Mouse (Mus musculus) MEL (cell line): Measurements from ENCODE around the gene Cacna1c. TPM values are rescaled to one million over a fixed set of nuclear protein-coding genes. Genes with fewer than 3 reads are reported as not detected.

Experiments
- DNase-seq: peaks from one replicate; pipeline ENCODE4 v3.0.0; 2011; ENCODE audit warnings: low read depth, low spot score
- H3K27ac ChIP-seq: 2 replicates; pipeline ENCODE4 v1.5.1; 2012; ENCODE audit warnings: low read depth, mild to moderate bottlenecking, control low read depth, low read length, moderate library complexity; ENCODE audit not compliant: control insufficient read depth
- H3K27me3 ChIP-seq, 2 experiments: fragments of 150-350 bp in 1 of 2; sonication (generic) in 1 of 2; 2 replicates each; pipeline ENCODE4 v1.6.1; 2012; ENCODE audit warnings: low read length in 2 of 2, mild to moderate bottlenecking in 2 of 2, improper control_type of control experiment in 1 of 2, moderate library complexity in 1 of 2; ENCODE audit not compliant: insufficient read depth in 2 of 2, control insufficient read depth in 1 of 2
- H3K36me3 ChIP-seq, 2 experiments: 2 replicates each; pipeline ENCODE4 v1.6.1; 2012 to 2014; ENCODE audit warnings: low read length in 2 of 2, improper control_type of control experiment in 1 of 2, inconsistent platforms in 1 of 2, mild to moderate bottlenecking in 1 of 2; ENCODE audit not compliant: insufficient read depth in 2 of 2, control insufficient read depth in 1 of 2
- H3K4me1 ChIP-seq, 2 experiments: fragments of 150-350 bp in 1 of 2; sonication (generic) in 1 of 2; 2 replicates each; pipeline ENCODE4 v1.6.1; 2012; ENCODE audit warnings: low read length in 2 of 2, improper control_type of control experiment in 1 of 2, mild to moderate bottlenecking in 1 of 2; ENCODE audit not compliant: insufficient read depth in 2 of 2, control insufficient read depth in 1 of 2
- H3K4me3 ChIP-seq, 2 experiments: fragments of 150-350 bp in 1 of 2; sonication (generic) in 1 of 2; 2 replicates each; pipeline ENCODE4 v1.5.1; 2012; ENCODE audit warnings: low read depth in 2 of 2, low read length in 2 of 2, mild to moderate bottlenecking in 2 of 2, moderate library complexity in 2 of 2, control low read depth in 1 of 2, improper control_type of control experiment in 1 of 2; ENCODE audit not compliant: control insufficient read depth in 1 of 2, insufficient read depth in 1 of 2
- H3K79me2 ChIP-seq: 2 replicates; pipeline ENCODE4 v1.6.1; 2012; ENCODE audit warnings: mild to moderate bottlenecking, low read length, moderate library complexity; ENCODE audit not compliant: control insufficient read depth, poor library complexity, insufficient read depth
- H3K9ac ChIP-seq: 2 replicates; pipeline ENCODE4 v1.6.1; 2012; ENCODE audit warnings: low read depth, mild to moderate bottlenecking, control low read depth, low read length, moderate library complexity; ENCODE audit not compliant: control insufficient read depth, poor library complexity, severe bottlenecking
- H3K9me3 ChIP-seq: fragments of 150-350 bp; sonication (generic); replicated peaks from 2 replicates; pipeline ENCODE4 v1.6.1; 2012; ENCODE audit warnings: mild to moderate bottlenecking, low read length, improper control_type of control experiment, moderate library complexity; ENCODE audit not compliant: insufficient read depth
- BHLHE40 ChIP-seq: IDR thresholded peaks from 2 replicates; pipeline ENCODE4 v1.6.1; 2012; ENCODE audit warnings: low read depth, mild to moderate bottlenecking, inconsistent platforms, low read length, improper control_type of control experiment, borderline replicate concordance
- CHD1 ChIP-seq: IDR thresholded peaks from 2 replicates; pipeline ENCODE4 v1.6.1; 2012; ENCODE audit warnings: low read depth, mild to moderate bottlenecking, inconsistent platforms, low read length, improper control_type of control experiment
- CHD2 ChIP-seq: IDR thresholded peaks from 2 replicates; pipeline ENCODE4 v1.6.1; 2011; ENCODE audit warnings: low read length, improper control_type of control experiment
- CTCF ChIP-seq, 3 experiments: IDR thresholded peaks in 2 of 3; conservative IDR thresholded peaks in 1 of 3; 2 replicates each; pipeline ENCODE4 v1.5.1; 2011 to 2012; ENCODE audit warnings: low read length in 3 of 3, low read depth in 2 of 3, mild to moderate bottlenecking in 2 of 3, improper control_type of control experiment in 1 of 3, inconsistent platforms in 1 of 3, mixed read lengths in 1 of 3, moderate library complexity in 1 of 3; ENCODE audit not compliant: control insufficient read depth in 1 of 3, insufficient read depth in 1 of 3, poor library complexity in 1 of 3, severe bottlenecking in 1 of 3
- E2F4 ChIP-seq: IDR thresholded peaks from 2 replicates; pipeline ENCODE4 v1.6.1; 2011; ENCODE audit warnings: low read depth, low read length, improper control_type of control experiment, borderline replicate concordance
- ELF1 ChIP-seq: IDR thresholded peaks from 2 replicates; pipeline ENCODE4 v1.6.1; 2014; ENCODE audit warnings: low read depth, mild to moderate bottlenecking, inconsistent platforms, low read length, improper control_type of control experiment, moderate library complexity
- ETS1 ChIP-seq: IDR thresholded peaks from 2 replicates; pipeline ENCODE4 v1.6.1; 2012; ENCODE audit warnings: low read depth, mild to moderate bottlenecking, inconsistent platforms, low read length, improper control_type of control experiment, moderate library complexity
- GABPA ChIP-seq: IDR thresholded peaks from 2 replicates; pipeline ENCODE4 v1.6.1; 2012; ENCODE audit warnings: low read depth, mild to moderate bottlenecking, inconsistent platforms, low read length, improper control_type of control experiment, moderate library complexity
- GATA1 ChIP-seq: IDR thresholded peaks from 2 replicates; pipeline ENCODE4 v1.6.1; 2011; ENCODE audit warnings: low read depth, low read length, improper control_type of control experiment
- HCFC1 ChIP-seq: IDR thresholded peaks from 2 replicates; pipeline ENCODE4 v1.6.1; 2012; ENCODE audit warnings: low read depth, mild to moderate bottlenecking, inconsistent platforms, low read length, improper control_type of control experiment, moderate library complexity
- KAT2A ChIP-seq: conservative IDR thresholded peaks from 2 replicates; pipeline ENCODE4 v1.6.1; 2012; ENCODE audit warnings: low read depth, low read length, improper control_type of control experiment, inconsistent platforms
- MAFK ChIP-seq: IDR thresholded peaks from 2 replicates; pipeline ENCODE4 v1.6.1; 2011; ENCODE audit warnings: low read depth, mild to moderate bottlenecking, low read length, improper control_type of control experiment, borderline replicate concordance
- MAZ ChIP-seq: IDR thresholded peaks from 2 replicates; pipeline ENCODE4 v1.6.1; 2012; ENCODE audit warnings: low read depth, mild to moderate bottlenecking, inconsistent platforms, low read length, improper control_type of control experiment
- MXI1 ChIP-seq: IDR thresholded peaks from 2 replicates; pipeline ENCODE4 v1.6.1; 2011; ENCODE audit warnings: mild to moderate bottlenecking, low read depth, low read length, improper control_type of control experiment
- MYB ChIP-seq: IDR thresholded peaks from 2 replicates; pipeline ENCODE4 v1.6.1; 2011; ENCODE audit warnings: mild to moderate bottlenecking, low read depth, low read length, improper control_type of control experiment
- MYC ChIP-seq: IDR thresholded peaks from 2 replicates; pipeline ENCODE4 v1.6.1; 2011; ENCODE audit warnings: low read depth, mild to moderate bottlenecking, low read length, improper control_type of control experiment, moderate library complexity
- NELFE ChIP-seq: IDR thresholded peaks from 2 replicates; pipeline ENCODE4 v1.6.1; 2011; ENCODE audit warnings: low read depth, low read length, improper control_type of control experiment
- RAD21 ChIP-seq: IDR thresholded peaks from 2 replicates; pipeline ENCODE4 v1.6.1; 2011; ENCODE audit warnings: mild to moderate bottlenecking, low read depth, low read length, improper control_type of control experiment
- RCOR1 ChIP-seq: IDR thresholded peaks from 2 replicates; pipeline ENCODE4 v1.6.1; 2012; ENCODE audit warnings: low read depth, mild to moderate bottlenecking, inconsistent platforms, low read length, improper control_type of control experiment
- SIN3A ChIP-seq: IDR thresholded peaks from 2 replicates; pipeline ENCODE4 v1.6.1; 2012; ENCODE audit warnings: low read length, improper control_type of control experiment, inconsistent platforms
- SMC3 ChIP-seq: IDR thresholded peaks from 2 replicates; pipeline ENCODE4 v1.6.1; 2011; ENCODE audit warnings: low read depth, low read length, improper control_type of control experiment
- TAL1 ChIP-seq: IDR thresholded peaks from 2 replicates; pipeline ENCODE4 v1.6.1; 2012; ENCODE audit warnings: mild to moderate bottlenecking, inconsistent platforms, low read length, moderate library complexity, mixed read lengths
- TBP ChIP-seq: IDR thresholded peaks from 2 replicates; pipeline ENCODE4 v1.8.0; 2011; ENCODE audit warnings: low read depth, low read length, improper control_type of control experiment
- TCF12 ChIP-seq: IDR thresholded peaks from 2 replicates; pipeline ENCODE4 v1.6.1; 2014; ENCODE audit warnings: low read depth, mild to moderate bottlenecking, inconsistent platforms, low read length, improper control_type of control experiment, moderate library complexity
- UBTF ChIP-seq: IDR thresholded peaks from 2 replicates; pipeline ENCODE4 v1.6.1; 2012; ENCODE audit warnings: low read depth, mild to moderate bottlenecking, inconsistent platforms, low read length, improper control_type of control experiment, moderate library complexity, borderline replicate concordance; ENCODE audit not compliant: insufficient read depth
- USF2 ChIP-seq, 2 experiments: IDR thresholded peaks; 2 replicates each; pipeline ENCODE4 v1.6.1; 2011 to 2012; ENCODE audit warnings: improper control_type of control experiment in 2 of 2, low read length in 2 of 2, borderline replicate concordance in 1 of 2, inconsistent platforms in 1 of 2, low read depth in 1 of 2, mild to moderate bottlenecking in 1 of 2; ENCODE audit not compliant: insufficient read depth in 1 of 2
- ZC3H11A ChIP-seq: IDR thresholded peaks from 2 replicates; pipeline ENCODE4 v1.6.1; 2012; ENCODE audit warnings: low read depth, mild to moderate bottlenecking, inconsistent platforms, low read length, improper control_type of control experiment
- ZKSCAN1 ChIP-seq: IDR thresholded peaks from 2 replicates; pipeline ENCODE4 v1.6.1; 2012; ENCODE audit warnings: low read depth, mild to moderate bottlenecking, inconsistent platforms, low read length, improper control_type of control experiment, moderate library complexity
- ZMIZ1 ChIP-seq: IDR thresholded peaks from 2 replicates; pipeline ENCODE4 v1.6.1; 2012; ENCODE audit warnings: low read depth, mild to moderate bottlenecking, inconsistent platforms, low read length, improper control_type of control experiment, moderate library complexity
- ZNF384 ChIP-seq: IDR thresholded peaks from 2 replicates; pipeline ENCODE4 v1.6.1; 2012; ENCODE audit warnings: low read depth, mild to moderate bottlenecking, inconsistent platforms, low read length, improper control_type of control experiment
- polyA plus RNA-seq, 2 experiments: library from polyadenylated mRNA; stranded (reverse) in 1 of 2; unstranded in 1 of 2; fragments of >175 nt in 1 of 2; fragments of >200 nt in 1 of 2; gene quantifications; 2 replicates each; pipeline versions ENCODE4 v1.2.1 to v1.2.4; 2012; ENCODE audit warnings: low replicate concordance in 2 of 2, low read depth in 1 of 2; ENCODE audit not compliant: insufficient read length in 2 of 2, insufficient read depth in 1 of 2, missing spikeins in 1 of 2
- total RNA-seq: library from RNA; depleted of rRNA; stranded (reverse); fragments of 300-350 nt; gene quantifications from 2 replicates; pipeline ENCODE4 v1.2.3, GENCODE M21; 2012

Cacna1c gene
- total and polyA plus RNA-seq, 3 experiments = 3.4 to 4.4 TPM; not detected in 1

DNA sequence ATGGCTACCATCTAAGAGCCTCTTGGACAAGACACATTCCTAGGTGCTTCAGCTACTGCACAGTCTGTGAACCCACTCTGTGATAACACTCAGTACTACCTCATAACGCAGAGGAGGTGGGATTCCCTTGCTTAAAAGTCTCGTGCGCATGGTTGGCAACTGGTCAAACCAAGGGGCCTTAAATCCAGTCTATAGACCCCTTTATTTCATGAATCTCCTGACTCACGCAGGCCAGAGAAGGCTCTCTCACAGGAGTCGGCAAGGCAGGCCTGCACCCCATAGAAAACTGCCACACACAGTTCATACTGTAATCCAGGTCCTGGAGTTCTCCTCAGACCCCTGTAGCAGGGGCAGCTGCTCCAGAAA is 273.0 kb downstream of the Cacna1c start:
- no peak for DNase-seq
- Histone ChIP-seq H3K27ac (no peak overlapping the region), H3K9ac (no peak overlapping the region), H3K36me3 (no peaks in the 10 kb centered on the region), H3K27me3 (peaks cover 2 to 5% of the 10 kb centered on the region in 2 experiments; a peak in 2 of 4 replicates), H3K9me3 (no peaks in the 10 kb centered on the region), H3K4me3 (no peak overlapping the region), H3K4me1 (no peaks in the 10 kb centered on the region), H3K79me2 (no peaks in the 10 kb centered on the region)
- TF ChIP-seq ZNF384 = no peak
- TF ChIP-seq UBTF = no peak
- no peak for TF ChIP-seq USF2 (IDR thresholded peaks at IDR 0.05; ENCODE audit: borderline replicate concordance in 1 of 2, insufficient read depth in 1 of 2, low read depth in 1 of 2, low read length in 2 of 2)
- TF ChIP-seq ZC3H11A = no peak
- no peak for TF ChIP-seq RAD21
- no peak for TF ChIP-seq TCF12

DNA sequence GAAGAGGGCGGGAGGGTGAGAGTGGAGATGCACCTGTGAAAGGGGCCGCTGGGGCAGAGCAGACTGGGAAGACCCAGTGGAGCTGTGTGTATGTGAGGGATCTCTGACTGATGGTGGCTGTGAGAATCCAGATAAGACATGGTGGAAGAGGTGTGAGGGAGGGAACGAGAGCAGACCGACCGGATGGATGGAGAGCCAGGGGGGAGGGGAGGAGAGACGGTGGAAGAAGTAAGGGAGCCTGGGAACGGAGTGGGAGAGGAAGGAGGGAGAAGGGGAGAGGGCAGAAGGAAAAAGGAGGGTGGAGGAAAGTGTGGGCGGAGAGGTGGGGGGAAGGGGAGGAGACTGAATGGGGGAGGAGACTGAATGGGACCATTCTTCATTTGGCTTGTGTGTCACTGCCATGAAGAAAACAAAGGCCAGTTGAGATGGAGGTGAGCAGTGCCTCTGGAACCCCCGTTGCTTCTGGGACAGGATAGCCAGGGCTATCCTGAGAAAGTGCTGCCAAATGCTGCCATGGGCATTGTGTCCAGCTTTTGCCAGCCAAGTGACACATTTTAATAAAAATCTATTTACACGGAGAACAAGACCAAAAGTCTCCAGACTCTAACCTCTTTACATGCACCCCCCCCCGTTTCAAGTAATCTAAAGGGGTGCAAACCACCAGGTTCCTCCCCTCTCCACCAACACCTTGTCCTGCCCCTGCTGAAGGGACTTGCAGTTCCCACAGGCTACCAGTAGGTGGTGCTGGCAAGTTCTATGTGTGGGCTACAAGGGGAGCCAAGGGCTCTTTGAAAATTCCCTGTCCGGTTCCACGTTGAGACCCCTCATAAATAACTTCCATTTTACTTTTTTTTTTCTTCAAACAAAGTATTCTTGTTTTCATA is 273.6 kb downstream of the Cacna1c start:
- Histone ChIP-seq H3K9ac (no peak overlapping the region), H3K27me3 (peaks cover 2 to 5% of the 10 kb centered on the region in 2 experiments; a peak in 2 of 4 replicates), H3K4me3 (no peak overlapping the region), H3K9me3 (no peaks in the 10 kb centered on the region), H3K4me1 (no peaks in the 10 kb centered on the region), H3K36me3 (no peaks in the 10 kb centered on the region), H3K79me2 (no peaks in the 10 kb centered on the region), H3K27ac (no peak overlapping the region)
- DNase-seq = peak; percentile 72
- TF ChIP-seq RCOR1 (no peak), MAFK (no peak), ZNF384 (no peak), TAL1 (no peak), CHD2 (no peak), SIN3A (no peak), GABPA (no peak), ZKSCAN1 (no peak), ETS1 (no peak), ZMIZ1 (no peak), CHD1 (no peak), MYC (no peak), TBP (no peak), NELFE (no peak), TCF12 (no peak), MAZ (0 out of 2 replicates have a peak, but pooled peaks have one; percentile 42), E2F4 (no peak), HCFC1 (no peak), KAT2A (no peak), ELF1 (no peak), USF2 (IDR thresholded peaks at IDR 0.05; ENCODE audit: borderline replicate concordance in 1 of 2, insufficient read depth in 1 of 2, low read depth in 1 of 2, low read length in 2 of 2) (no peak), BHLHE40 (no peak), GATA1 (no peak), ZC3H11A (peak; percentile 77), MYB (no peak), SMC3 (peak; percentile 91), MXI1 (no peak), CTCF (IDR thresholded peaks at IDR 0.05 in 2 of 3, conservative IDR thresholded peaks at IDR 0.05 in 1 of 3; ENCODE audit: control insufficient read depth in 1 of 3, insufficient read depth in 1 of 3, low read depth in 2 of 3, low read length in 3 of 3, poor library complexity in 1 of 3, severe bottlenecking in 1 of 3) (peak; percentile 88 to 95 (median 92))
